Mouse (Mus musculus) stomach, postnatal 0 days (tissue): ENCODE data around the gene Mia.

ENCODE experiments used
- CTCF ChIP-seq: IDR thresholded peaks from 2 replicates; pipeline ENCODE4 v1.5.1; 2016; ENCODE audit warnings: antibody characterized with exemption, low read depth, mild to moderate bottlenecking, moderate library complexity
- EP300 ChIP-seq: optimal IDR thresholded peaks from 2 replicates; pipeline ENCODE3; 2016; ENCODE audit warnings: antibody characterized with exemption

GRCm38 (mm10) chr7:27178324-27179216 lies 2.4 kb downstream of the Mia start, which contains the start of gene Rab4b:
- TF ChIP-seq CTCF (peak; percentile 79), EP300 (peak; percentile 50)
